14 mouse cellular contexts compared by ENCODE assay signal in the genomic region with DNA sequence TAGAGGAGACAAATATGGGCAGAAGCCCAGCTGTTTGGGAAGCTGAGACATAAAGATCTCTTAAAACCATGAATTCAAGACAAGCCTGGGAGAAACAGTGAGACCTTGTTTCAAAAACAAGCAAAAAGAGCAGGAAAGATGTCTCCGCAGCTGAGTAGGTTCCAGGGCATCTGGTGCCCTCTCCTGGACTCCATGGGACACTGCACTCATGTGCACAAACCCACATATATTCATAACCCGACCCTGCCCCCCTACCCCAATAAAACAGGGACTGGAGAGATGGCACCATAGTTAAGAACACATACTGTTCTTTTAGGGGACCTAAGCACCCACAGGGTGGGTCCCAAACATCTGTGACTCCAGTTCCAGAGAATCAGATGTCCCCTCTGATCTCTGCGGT. TPM values are rescaled to one million over a fixed set of nuclear protein-coding genes. Genes with fewer than 3 reads are reported as not detected.
A peak's percentile ranks its signal among the peaks of the same experiment; 100 is the strongest.
DNase-seq lines count a peak whose midpoint lies in the region; ATAC-seq and TF ChIP-seq lines count a peak whose summit lies in the region.
"Had no signal": no experiment of that assay in that cellular context is flagged by ENCODE, and none has a peak within 500 bp of the region (broad histone marks: within the 10 kb centered on the region; RNA-seq: fewer than 3 reads in every experiment).

No protein-coding gene starts in this region.

- H3K9ac ChIP-seq in CH12.LX (ENCODE audit: insufficient read depth, low read depth) = no peak overlapping the region
- no peak overlapping the region for H3K9ac ChIP-seq in forebrain, embryonic 12.5 days
- H3K9ac ChIP-seq: midbrain, embryonic 13.5 days had no signal

- peaks cover 3% of the 10 kb centered on the region for H3K27me3 ChIP-seq in CH12.LX (replicated peaks)
- no peaks in the 10 kb centered on the region for H3K27me3 ChIP-seq in forebrain, embryonic 12.5 days
- H3K27me3 ChIP-seq: midbrain, embryonic 13.5 days had no signal

- TF ChIP-seq RAD21 in CH12.LX (IDR thresholded peaks at IDR 0.05; ENCODE audit: low read depth, low read length) = peak; percentile 54

- no peak overlapping the region for H3K4me3 ChIP-seq in CH12.LX (replicated peaks in 1 of 3; ENCODE audit: low read depth in 2 of 3, low read length in 2 of 3, poor library complexity in 1 of 3)
- H3K4me3 ChIP-seq in forebrain, embryonic 12.5 days (replicated peaks) = no peak overlapping the region
- H3K4me3 ChIP-seq: forebrain, embryonic 10.5 days; midbrain, embryonic 13.5 days had no signal

- no peaks in the 10 kb centered on the region for H3K79me2 ChIP-seq in CH12.LX (replicated peaks; ENCODE audit: control insufficient read depth, extremely low read depth, insufficient read depth, poor library complexity, severe bottlenecking)

- no peak overlapping the region for H3K27ac ChIP-seq in CH12.LX (ENCODE audit: insufficient read depth, low read depth)
- H3K27ac ChIP-seq in forebrain, embryonic 12.5 days = no peak overlapping the region
- H3K27ac ChIP-seq: forebrain, embryonic 10.5 days; midbrain, embryonic 13.5 days had no signal

- ATAC-seq in common myeloid progenitor, adult 5-6 weeks (replicated peaks; ENCODE audit: low read depth, poor library complexity, severe bottlenecking) = peak; percentile 60; the same call in 1 of the 2 replicates
- no peak for ATAC-seq in forebrain, embryonic 12.5 days (ENCODE audit: low FRiP score)
- ATAC-seq: activated CD4-positive, CD25-positive, alpha-beta regulatory T cell, adult 4 months; midbrain, embryonic 13.5 days had no signal

- H3K4me2 ChIP-seq in CH12.LX (ENCODE audit: insufficient read depth, low read depth, poor library complexity, severe bottlenecking) = no peak overlapping the region
- no peak overlapping the region for H3K4me2 ChIP-seq in forebrain, embryonic 12.5 days
- H3K4me2 ChIP-seq: midbrain, embryonic 13.5 days had no signal

- H3K9me3 ChIP-seq in CH12.LX (replicated peaks; ENCODE audit: low read length) = peaks cover 5% of the 10 kb centered on the region
- H3K9me3 ChIP-seq in forebrain, embryonic 12.5 days = no peaks in the 10 kb centered on the region
- H3K9me3 ChIP-seq: forebrain, embryonic 10.5 days; midbrain, embryonic 13.5 days had no signal

- in situ Hi-C loops in CH12.LX (cut with MboI; ENCODE audit: low pct_ligation_motif_present, low pct_unique_long_range_greater_than_20kb, low sequenced_read_pairs) = no loop called here

- dilution Hi-C loops in CH12.LX (cut with MboI; ENCODE audit: extremely low pct_ligation_motif_present, extremely low pct_unique_long_range_greater_than_20kb, low sequenced_read_pairs) = no loop called here

- TF ChIP-seq POLR2A in CH12.LX (IDR thresholded peaks at IDR 0.05; ENCODE audit: low read depth, low read length) = no peak

- no peaks in the 10 kb centered on the region for H3K4me1 ChIP-seq in CH12.LX (ENCODE audit: control insufficient read depth in 1 of 2, insufficient read depth in 2 of 2)
- H3K4me1 ChIP-seq in forebrain, embryonic 12.5 days = no peaks in the 10 kb centered on the region
- H3K4me1 ChIP-seq: forebrain, embryonic 10.5 days; midbrain, embryonic 13.5 days had no signal

- WGBS in forebrain, embryonic 12.5 days = 76% methylated on average over 3 of the region's 3 CpGs

- DNase-seq in kidney, adult 18-20 months = peak; percentile 38
- DNase-seq in kidney, postnatal 4 days = no peak
- DNase-seq in 3T3-L1 (ENCODE audit: low read depth, low spot score) = peak; percentile 41
- DNase-seq in CH12.LX (ENCODE audit: extremely low read depth) = no peak
- no peak for DNase-seq in cerebellum, postnatal 4 days (ENCODE audit: low spot score in 2 of 2)
- no peak for DNase-seq in cerebellum, postnatal 25 days
- DNase-seq: cerebellum, adult 18-20 months; heart, adult 18-20 months; left cerebral cortex, postnatal 4 days had no signal

- TF ChIP-seq EP300 in CH12.LX (IDR thresholded peaks at IDR 0.05; ENCODE audit: low read length) = no peak

- peak in 1 of 2 experiments; percentile 62; a peak in 3 of 4 replicates for TF ChIP-seq CTCF in CH12.LX (conservative IDR thresholded peaks at IDR 0.05 in 1 of 2, IDR thresholded peaks at IDR 0.05 in 1 of 2; ENCODE audit: low read depth in 2 of 2, low read length in 2 of 2)

- no peaks in the 10 kb centered on the region for H3K36me3 ChIP-seq in CH12.LX (replicated peaks in 1 of 2; ENCODE audit: control insufficient read depth in 1 of 2, insufficient read depth in 1 of 2, low read length in 1 of 2)
- no peaks in the 10 kb centered on the region for H3K36me3 ChIP-seq in forebrain, embryonic 12.5 days (replicated peaks)
- H3K36me3 ChIP-seq: forebrain, embryonic 10.5 days; midbrain, embryonic 13.5 days had no signal

TF ChIP-seq in CH12.LX, 34 proteins besides CTCF, POLR2A, EP300 and RAD21:
- TF ChIP-seq SMC3 (IDR thresholded peaks at IDR 0.05; ENCODE audit: low read depth, low read length) (peak; percentile 48), KAT2A (IDR thresholded peaks at IDR 0.05; ENCODE audit: insufficient replicate concordance, low read length) (no peak)

RNA-seq across cellular contexts. Expression of a gene that starts 8.0 kb away (rescaled TPM):
- 2.3 and 2.7 TPM in 2 replicates for total RNA-seq in CH12.LX (2012; rRNA removed)
- 2.5 and 2.6 TPM in 2 replicates for total RNA-seq in CH12.LX (2014; rRNA removed)
- 2.6 and 3.0 TPM in 2 replicates for polyA plus RNA-seq in CH12.LX (2012; ENCODE audit: insufficient read length, low read depth)
- total RNA-seq in common myeloid progenitor, adult 5-6 weeks (2017) = 1.8 TPM in 2 replicates
- polyA plus RNA-seq in forebrain, embryonic 12.5 days (2016; fragmentation: Nextera tagmentation; extraction: Ambion mirVana) = 3.3 and 3.5 TPM in 2 replicates

RNA-seq across cellular contexts. Expression of a gene that starts 39.3 kb away (rescaled TPM):
- 12.7 and 15.8 TPM in 2 replicates for total RNA-seq in CH12.LX (2012; rRNA removed)
- total RNA-seq in CH12.LX (2014; rRNA removed) = 14.3 and 17.7 TPM in 2 replicates
- 22.8 and 30.4 TPM in 2 replicates for polyA plus RNA-seq in CH12.LX (2012; ENCODE audit: insufficient read length, low read depth)
- 48.1 and 57.4 TPM in 2 replicates for total RNA-seq in common myeloid progenitor, adult 5-6 weeks (2017)
- polyA plus RNA-seq in forebrain, embryonic 12.5 days (2016; fragmentation: Nextera tagmentation; extraction: Ambion mirVana) = 129 and 136 TPM in 2 replicates

Comparison
In these comparisons a context has a peak if more than half of its experiments do, and no peak if none do; other contexts are left out.
1. DNase-seq: peak in kidney, adult 18-20 months (single experiment) and 3T3-L1 (single experiment); none in kidney, postnatal 4 days (0 of 2), CH12.LX (single experiment), cerebellum, postnatal 4 days (0 of 2) and cerebellum, postnatal 25 days (0 of 2).